Mouse (Mus musculus): ENCODE data around the gene Tmem44.
A peak's percentile ranks its signal among the peaks of the same experiment; 100 is the strongest.

Tmem44 gene

DNA sequence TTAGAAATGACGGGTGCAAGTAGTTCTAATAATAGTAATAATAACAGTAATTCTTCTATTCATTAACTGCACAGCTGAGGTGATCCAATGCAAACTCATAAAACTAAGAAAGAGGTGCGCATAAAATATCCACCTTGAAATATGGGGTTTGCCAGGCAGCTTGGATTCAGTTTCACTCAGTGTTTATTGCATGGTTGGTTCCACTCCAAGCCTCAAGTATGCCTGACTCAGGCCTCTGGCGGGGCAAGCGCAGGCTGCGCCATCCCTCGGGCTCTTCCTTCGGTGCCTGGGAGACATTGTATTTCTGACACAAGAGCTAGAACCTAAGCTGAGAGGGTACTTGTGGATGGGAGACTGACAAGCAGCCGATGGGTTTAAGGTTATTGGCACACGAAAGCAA is 32.0 kb downstream of the Tmem44 start:
- no peak for DNase-seq (ENCODE audit: low spot score)

DNA sequence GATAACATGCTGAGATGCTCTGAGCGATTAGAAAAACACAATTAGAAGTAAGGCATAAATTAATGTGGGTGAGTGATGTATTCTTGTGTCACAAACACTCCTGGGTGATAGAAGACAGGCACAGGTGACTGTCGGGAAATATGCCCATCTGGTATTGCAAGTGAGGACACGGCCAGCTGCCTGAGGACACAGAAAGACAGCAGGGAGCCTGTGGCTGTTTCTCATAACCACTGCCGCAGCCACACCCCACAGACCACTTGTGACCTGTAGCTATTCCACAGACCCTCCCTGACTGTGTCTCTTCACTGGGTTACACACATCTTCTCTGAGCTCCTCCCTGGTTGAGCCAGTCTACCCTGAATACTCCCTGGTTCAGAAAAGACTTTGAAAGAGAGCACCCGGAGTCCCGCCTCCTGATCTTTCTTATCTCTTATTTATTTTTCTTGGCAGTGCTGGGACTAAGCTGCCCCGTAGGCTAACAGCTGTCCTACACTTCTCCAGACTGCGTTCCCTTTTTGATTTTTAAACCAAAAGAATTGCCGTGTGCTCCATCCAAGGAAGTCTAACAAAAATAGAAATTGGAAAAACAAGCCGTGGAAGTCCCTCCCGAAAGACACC is 32.9 kb downstream of the Tmem44 start:
- no peak for DNase-seq (ENCODE audit: low spot score)

DNA sequence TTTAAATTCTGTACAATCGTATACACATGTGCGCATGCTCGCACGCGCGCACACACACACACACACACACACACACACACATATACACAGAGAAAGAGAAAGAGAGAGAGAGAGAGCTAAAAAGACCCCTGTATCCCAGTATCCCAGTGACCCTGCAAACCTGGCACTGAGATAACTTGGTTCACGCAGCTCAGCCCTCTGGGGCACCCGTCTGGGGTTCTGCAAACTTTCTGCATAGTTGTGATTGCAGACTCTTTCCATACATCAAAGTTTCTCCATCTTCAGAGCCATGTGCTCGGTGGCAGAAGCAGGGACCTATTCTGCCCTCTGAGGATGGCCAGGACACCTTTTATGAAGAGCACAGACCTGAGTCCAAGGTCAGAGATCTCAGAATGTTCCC is 33.6 kb downstream of the Tmem44 start:
- DNase-seq (ENCODE audit: low spot score), result no peak

DNA sequence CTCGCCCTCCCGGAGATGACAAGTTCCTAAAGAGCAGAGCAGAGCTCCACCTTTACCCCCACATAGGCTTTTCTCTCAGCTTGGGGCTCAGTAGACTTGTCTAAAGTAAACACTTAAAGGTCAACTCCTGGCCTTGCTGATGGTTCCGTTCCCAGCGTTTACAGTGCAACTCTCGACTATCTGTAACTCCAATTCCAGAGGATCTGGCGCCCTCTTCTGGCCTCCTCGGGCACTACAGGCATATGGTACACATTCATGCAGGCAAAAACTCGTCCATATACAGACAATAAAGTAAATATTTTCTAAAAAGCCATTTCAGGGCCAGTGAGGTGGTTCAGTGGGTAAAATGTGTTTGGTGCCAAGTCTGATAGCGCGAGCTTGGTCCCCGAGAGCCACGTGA is 35.2 kb downstream of the Tmem44 start:
- no peak for DNase-seq (ENCODE audit: low spot score)

DNA sequence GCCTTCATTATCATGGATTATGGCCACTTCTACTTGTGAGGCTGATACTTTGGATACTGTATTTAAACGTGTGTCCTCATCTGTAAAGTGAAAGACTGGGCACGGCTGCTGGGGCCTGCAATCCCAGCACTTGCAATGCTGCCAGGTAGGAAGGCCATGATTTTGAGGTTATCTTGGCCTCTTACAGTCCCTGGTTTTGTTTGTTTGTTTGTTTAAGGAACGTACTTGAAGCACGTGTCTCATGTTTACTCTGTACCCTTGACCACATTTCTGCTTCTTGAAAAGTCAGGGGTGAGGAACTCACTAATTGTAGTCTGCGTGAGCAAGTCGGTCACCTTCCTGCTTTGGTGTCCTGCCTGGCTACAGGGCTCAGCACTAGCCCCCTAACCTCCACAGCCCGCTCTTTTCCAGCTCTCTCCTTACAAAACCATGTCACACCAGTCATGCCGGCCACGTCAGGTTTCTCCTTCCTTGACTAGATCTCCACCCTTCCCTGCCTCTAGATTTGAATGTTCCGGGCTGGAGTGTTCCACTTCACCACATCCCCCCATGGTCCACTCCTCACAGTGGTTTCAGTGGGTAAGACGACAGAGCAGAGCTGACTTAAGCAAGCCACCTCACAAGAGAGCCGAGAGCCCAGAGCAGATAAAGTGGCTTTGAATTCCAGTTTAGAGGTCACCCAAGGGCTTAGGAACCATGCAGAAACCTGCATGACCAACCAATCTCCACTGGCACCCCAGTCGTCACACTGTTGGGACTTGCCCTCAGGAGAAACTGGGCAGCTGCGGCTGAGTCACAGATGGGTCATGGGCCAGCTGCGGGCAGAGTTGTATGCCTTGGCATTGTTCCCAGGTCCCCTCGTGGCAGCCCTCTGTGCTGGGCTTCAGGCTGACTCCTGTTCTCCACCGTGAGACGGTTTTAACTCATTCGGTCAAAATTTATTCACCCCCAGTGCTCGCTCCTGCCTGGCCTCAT is 37.3 kb downstream of the Tmem44 start:
- peak; percentile 47 for DNase-seq (ENCODE audit: low spot score)

DNA sequence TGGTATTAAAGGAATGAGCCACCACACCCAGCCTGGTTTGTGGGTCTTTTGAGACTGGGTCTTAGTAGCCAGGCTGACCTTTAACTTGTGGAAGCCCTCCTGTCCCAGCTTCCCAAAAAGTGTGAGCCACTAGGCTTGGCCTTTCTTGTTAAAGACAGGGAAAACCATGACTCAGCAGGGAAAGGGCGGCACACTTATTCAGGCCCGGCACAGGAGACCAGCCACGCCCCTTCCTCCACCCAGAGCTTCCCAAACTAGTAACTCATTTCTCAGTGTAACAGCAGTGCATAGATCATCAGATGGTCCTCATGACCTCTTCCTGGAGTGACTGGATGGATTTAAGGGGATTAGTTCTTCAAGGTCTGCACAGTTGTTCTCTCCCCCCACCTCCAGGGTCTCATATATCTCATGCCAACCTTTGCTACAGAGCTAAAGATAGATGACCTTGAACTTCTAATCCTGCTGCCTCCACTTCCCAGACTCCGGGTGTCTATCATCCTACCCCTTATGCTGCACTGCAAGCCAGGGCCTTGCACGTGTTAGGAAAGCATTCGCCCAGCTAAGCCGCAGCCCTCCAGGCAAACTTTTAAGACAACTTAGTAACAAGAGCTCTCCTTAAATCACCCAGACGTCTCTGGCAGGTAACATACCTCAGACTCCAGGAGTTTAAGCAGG is 38.1 kb downstream of the Tmem44 start:
- no peak for DNase-seq (ENCODE audit: low spot score)

DNA sequence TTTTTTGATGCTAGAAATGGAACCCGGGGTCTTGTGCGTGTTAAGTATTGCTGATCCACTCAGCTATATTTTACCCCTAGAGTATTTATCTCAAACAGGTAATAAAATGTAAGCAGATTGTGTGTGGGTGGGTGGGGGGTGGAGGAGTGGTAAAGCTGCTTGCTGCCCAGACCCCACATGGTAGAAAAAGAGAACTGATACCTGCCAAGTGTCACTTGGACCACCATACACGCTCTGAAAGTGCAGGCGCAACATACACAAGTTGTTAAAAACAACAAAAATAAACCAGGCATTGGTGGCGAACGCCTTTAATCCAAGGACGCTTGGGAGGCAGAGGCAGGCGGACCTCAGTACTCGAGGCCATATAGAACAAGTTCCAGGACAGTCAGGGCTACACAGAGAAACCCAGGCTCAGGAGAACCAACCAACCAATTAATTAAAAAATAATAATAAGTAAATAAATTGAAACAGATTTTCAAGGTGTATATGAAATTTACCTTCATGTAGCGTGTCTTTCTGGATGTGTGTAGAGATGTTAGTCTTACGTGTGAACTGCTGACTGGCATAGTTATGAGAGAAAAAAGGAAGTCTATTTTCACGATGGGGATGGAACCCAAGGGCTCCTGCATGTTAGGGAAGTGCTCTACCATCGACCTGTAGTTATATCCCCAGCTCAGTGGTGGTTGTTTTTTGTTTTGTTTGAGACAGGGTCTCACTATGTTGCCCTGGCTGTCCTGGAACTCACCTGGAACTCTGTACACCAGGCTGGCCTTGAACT is 38.9 kb downstream of the Tmem44 start:
- DNase-seq (ENCODE audit: low spot score), result no peak

DNA sequence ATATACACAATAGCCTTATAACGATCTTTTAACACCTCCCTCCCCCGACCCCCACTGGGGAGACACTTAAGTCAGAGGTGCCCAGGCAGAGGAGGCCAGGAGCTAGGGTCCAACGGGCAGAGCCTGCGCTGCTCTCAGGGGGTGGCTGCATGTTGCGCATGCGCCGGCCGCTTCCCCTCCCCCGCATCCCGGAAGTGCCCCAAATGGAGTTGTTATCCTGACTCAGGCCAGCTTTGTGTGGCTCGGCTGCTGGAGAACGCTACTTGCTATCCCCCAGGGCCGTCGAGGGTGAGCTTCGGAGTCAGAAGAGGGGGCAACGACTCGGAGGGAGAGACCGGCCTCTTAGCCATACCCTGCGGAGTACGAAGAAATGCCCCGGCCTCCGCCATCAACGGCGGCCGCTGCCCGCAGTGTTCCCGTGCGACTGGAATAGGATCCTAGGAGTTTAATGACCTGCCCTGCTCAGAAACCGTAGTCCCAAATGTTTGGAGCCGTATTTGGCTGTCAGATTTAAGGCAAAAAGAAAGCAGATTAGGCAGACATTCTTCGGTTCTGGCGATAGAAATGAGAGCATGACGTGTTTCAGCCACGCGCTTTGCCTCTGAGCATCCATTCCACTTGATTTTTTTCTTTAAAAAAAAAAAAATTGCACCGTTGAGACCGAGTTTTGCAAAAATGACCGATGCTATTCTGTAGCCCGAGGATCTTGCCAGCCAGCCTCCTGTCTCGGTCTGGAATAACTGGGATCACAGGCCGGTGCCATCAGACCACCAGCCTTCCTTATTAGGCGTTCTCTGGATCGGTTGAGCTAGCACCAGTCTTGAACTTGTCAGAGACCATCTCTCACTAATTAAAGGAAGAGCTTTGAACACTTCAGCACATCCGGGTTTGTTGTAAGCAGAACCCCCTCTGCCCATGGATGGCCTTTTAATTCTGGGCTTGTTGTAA is 39.9 kb downstream of the Tmem44 start:
- DNase-seq (ENCODE audit: low spot score), result peak; percentile 72

DNA sequence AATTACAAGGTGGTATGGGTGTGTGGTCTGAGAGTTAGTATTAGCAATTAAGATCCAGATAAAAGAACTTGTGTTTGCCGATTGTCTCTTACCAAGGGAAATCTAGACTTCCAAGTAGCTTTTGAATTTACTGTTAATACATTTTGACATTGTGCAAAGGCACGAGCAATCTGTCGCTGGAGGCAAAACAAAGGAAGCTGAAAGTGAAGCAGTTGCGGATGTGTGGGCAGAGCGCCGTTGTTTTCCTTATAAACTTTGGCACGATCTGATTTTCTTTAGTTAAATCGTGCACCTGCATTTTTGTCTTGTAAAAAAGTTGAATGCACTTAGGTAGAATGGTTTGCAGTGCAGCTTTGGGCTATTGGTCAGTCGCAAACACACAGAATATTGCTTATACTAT is 40.6 kb downstream of the Tmem44 start:
- no peak for DNase-seq (ENCODE audit: low spot score)

DNA sequence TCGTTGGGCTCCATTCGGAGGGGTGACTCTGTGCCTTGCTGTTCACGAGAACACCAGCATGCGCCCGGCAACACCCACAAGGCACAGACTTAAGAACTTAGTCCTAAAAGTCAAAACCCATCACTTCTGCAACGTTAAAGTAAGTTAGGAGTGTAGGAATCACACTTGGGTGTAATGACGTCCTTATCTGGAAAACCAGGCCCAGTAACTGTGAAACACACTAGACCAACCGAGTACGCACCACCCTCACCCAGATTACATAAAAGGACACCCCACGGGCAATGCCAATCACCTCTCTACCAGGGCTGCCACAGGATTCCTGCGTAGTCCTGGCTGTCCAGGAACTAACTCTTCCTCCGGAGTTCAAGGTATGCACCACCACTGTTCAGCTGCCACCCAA is 41.3 kb downstream of the Tmem44 start:
- DNase-seq (ENCODE audit: low spot score), result no peak

DNA sequence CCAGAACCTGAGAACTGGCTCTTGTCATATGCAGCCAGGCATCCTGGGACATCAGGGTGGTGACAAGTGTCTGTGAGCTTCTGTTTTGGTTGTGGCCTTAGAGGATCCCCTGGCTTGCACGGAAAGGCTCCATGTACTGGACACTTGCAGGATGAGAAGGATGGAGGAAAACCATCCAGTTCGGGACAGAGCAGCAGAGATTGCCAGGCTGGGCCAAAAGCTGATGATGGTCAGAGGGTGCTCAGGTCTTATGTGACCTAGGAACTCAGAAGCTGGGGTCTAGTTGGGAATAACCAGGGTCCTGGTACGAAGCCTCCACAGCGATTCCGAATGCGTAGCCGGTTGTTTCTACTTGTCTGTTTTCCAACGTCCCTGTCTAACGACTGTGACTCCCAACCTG is 41.9 kb downstream of the Tmem44 start:
- no peak for DNase-seq (ENCODE audit: low spot score)

DNA sequence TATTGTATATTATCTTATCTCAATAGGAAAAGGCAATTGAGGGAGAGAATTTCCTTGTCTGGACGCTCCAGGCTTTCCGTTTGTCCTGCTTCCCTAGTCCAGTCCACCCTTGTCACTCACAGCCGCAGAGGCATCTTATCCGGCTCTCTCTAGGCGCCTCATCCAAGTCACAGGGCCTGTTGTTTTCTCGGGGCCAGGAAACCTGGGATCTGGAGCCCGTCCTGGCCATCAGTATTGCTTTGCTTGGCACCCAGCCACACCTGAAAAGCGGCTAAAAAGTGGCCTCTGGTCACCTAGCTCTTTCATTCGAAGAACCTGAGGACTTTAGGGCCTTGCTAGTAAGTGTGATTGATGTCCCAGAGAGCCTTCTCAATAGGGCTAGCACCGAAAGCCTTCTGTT is 43.5 kb downstream of the Tmem44 start:
- no peak for DNase-seq (ENCODE audit: low spot score)

DNA sequence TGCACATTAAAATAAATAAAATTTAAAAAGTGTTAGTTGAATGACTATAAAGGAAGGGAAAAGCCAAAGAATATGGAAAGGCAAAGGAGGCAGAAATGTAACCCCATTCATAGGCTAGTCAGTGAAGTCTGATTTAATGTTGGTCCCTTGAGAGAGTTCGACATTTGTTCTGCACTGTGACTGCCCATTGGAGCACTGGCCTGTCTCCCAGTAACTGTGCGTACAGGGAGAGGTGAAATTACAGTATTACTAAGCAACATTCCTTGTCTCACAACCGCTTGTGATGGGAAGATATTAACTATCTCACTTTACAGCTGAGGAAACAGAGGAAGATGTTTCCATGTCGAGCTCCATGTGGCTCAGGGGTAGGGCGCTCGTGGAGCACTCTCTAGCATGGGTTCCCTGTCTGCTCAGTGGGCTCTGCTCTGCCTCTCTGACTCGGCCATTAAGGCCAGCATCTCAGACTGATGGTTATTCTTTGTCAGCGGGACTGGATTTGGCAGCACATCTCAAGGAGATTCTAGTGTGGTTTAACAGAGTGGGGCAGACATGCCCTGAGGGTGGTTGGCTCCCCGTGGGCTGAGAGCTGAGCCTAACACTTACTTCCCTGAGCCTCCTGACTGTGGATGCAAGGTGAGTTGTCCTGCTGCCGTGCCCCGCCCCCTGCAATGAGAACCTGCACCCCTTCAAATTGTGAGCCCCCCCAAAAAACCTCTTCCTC is 45.2 kb downstream of the Tmem44 start:
- DNase-seq (ENCODE audit: low spot score), result no peak

DNA sequence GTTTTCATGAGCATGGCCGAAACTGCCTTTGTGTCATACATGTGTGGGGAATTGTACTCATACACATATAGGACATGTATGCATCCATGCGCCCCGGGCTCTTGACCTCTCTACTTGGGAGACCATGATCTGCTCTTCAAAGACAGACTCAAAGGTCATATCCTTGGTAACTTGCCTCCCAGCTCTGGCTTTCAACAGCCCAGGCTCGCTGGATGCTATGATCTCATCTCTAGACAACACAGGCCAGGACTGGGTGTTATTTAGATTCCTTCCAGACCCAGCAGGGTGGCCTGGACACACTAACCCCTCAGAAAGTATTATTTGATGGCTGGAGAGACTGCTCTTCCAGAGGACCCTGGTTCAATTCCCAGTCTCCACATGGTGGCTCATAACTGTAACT is 45.8 kb downstream of the Tmem44 start:
- no peak for DNase-seq (ENCODE audit: low spot score)

DNA sequence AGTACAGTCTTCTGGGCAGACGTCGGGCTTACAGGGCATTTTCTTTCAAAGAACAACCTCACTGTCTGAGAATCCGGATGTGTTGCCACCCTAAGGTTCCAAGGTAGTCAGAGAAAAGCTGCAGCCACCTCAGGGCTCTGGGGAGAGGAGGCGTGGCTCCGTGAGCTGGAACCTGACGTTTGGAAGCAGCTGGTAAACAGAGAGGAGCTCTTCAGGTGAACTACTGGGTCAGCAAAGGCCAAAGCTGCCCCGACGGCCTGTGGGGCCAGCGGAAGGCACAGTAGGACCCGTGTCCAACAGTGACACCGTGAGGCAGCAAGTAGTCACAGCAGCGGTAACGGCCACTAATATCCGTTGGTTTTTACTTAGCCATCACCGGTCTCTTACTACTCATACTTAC is 46.7 kb downstream of the Tmem44 start:
- DNase-seq (ENCODE audit: low spot score), result no peak

DNA sequence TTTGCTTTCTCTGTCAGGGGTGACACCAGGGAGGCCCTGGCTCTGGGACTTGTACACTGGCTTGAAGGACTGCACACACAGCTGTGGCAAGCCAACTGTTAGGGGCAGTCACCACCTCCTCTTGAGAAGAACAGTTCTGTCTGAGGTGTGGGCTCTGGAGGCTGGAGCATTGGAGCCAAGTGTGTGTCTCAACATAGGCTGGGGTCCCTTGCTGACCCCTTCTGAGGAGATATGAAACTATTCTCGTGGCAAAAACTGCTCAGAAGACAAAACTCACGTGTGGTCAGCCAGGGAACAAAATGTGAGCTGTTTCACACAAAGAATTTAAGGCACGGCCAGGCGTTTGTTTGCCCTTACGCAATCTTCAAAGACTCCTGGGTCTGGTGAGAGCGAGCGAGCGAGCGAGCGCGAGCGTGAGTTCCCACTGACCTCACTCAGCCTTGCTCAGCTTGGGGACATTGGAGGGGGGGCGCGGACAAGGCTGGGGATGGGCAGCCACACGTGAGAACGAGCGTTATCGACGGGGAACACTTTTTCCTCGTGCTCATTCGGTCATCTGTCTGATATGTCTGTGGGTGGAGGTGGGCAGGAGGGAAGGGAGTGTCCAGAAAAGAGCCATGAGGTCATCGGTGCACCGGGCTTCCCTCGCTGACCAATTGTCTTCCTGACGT is 48.3 kb downstream of the Tmem44 start:
- DNase-seq (ENCODE audit: low spot score), result no peak

DNA sequence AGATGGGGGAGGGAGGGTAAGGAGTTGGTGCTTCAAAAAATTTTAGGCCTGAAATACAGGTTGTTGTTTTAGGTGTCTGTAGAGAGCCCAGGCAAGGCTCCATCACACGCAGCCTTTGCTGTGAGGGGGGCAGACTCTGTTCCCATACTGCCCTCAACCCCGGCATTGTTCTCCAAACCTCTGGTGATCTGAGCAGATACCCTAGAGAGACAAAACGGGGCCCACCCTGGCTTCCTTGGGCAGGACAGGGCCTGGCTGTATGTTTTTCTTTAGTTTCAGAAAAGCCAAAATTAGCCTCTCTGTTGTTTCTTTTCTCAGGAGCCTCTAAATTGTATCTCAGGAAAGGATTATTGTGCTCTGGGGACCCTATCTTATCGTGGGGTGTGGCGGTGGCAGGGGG is 49.0 kb downstream of the Tmem44 start:
- DNase-seq (ENCODE audit: low spot score), result no peak

DNA sequence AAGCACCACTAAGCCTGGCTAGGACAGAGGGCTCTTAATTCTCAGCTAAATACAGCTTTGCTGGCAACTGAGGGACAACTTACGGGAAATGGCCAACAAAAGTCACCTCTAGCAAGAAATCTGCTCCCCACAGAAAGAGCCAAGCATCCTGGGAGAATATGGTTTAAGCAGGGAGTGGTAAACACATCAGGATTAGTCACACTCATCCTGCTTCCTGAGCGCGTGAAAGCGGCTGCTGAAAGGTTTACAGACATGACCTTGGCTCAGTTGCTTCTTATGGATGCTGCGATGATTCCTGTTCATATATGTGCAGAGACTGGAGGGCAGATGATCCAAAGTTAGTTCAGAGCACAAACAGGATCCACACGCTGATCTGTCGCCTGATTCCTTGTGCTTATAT is 50.4 kb downstream of the Tmem44 start:
- no peak for DNase-seq (ENCODE audit: low spot score)

DNA sequence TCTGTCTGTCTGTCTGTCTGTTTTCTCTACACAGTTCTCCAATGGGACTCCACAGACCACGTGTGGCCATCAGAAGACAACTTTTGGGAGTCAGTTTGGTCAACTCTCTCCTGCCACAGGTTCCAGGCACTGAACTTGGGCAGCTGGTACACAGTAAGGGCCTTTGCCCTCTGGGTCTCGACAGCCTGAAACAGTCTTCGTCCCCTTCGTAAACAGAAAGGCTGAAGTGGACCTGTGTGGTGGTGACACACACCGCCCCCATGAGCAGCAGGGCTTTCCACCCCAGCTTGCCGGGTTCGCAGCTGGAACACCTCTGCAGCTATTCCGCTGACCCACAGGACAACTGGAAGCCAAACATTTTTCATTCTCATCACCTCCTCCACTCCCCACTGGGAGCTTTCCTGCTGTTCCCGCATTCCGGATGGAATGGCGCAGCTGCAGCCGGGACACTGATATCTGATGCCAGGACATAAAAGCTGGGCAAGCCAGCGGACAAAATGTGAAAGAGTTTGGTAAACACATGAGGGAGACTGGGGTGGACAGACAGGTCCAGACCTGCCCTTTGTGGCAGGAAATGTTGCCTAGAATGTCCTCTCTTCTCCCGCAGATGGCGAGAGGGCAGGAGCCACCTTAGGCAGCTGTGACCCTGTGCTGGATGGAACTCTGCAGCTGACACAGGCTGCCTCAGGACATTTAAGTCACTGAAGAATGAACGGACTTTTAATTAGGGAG is 51.4 kb downstream of the Tmem44 start:
- no peak for DNase-seq (ENCODE audit: low spot score)

Data from left cerebral cortex, adult 11 months (tissue).